Mouse (Mus musculus) midbrain, embryonic 13.5 days (tissue): Measurements from ENCODE around the gene Cldn22. TPM values are rescaled to one million over a fixed set of nuclear protein-coding genes. Genes with fewer than 3 reads are reported as not detected.
"Not testable (repeated sequence)": the region's sequence is repeated elsewhere in the genome, so short reads cannot be mapped to it uniquely, and the experiment has no call there.

Experiments
- ATAC-seq: fragments of 200-750 bp; cut with Nextera tagmentation; 2 replicates; pipeline ENCODE4 v1.8.0; 2017; ENCODE audit warnings: mild to moderate bottlenecking, moderate TSS enrichment, moderate library complexity
- H3K27ac ChIP-seq: fragments of 300-500 bp; sonication (generic); 2 replicates; pipeline ENCODE4 v1.5.1; 2015; ENCODE audit warnings: inconsistent platforms, mild to moderate bottlenecking, moderate library complexity
- H3K27me3 ChIP-seq: fragments of 300-500 bp; sonication (generic); 2 replicates; pipeline ENCODE4 v1.6.1; 2015; ENCODE audit warnings: mild to moderate bottlenecking, inconsistent platforms
- H3K36me3 ChIP-seq: fragments of 300-500 bp; sonication (generic); 2 replicates; pipeline ENCODE4 v1.6.1; 2015; ENCODE audit warnings: mild to moderate bottlenecking, inconsistent platforms
- H3K4me1 ChIP-seq: fragments of 300-500 bp; sonication (generic); replicated peaks from 2 replicates; pipeline ENCODE4 v1.6.1; 2015; ENCODE audit warnings: inconsistent platforms
- H3K4me2 ChIP-seq: fragments of 300-500 bp; sonication (generic); replicated peaks from 2 replicates; pipeline ENCODE4 v1.6.1; 2015; ENCODE audit warnings: moderate library complexity, mild to moderate bottlenecking, inconsistent platforms
- H3K4me3 ChIP-seq: fragments of 300-500 bp; sonication (generic); replicated peaks from 2 replicates; pipeline ENCODE4 v1.5.1; 2015; ENCODE audit warnings: mild to moderate bottlenecking, inconsistent platforms
- H3K9ac ChIP-seq: fragments of 300-500 bp; sonication (generic); replicated peaks from 2 replicates; pipeline ENCODE4 v1.6.1; 2015; ENCODE audit warnings: mild to moderate bottlenecking, inconsistent platforms
- H3K9me3 ChIP-seq: fragments of 300-500 bp; sonication (generic); 2 replicates; pipeline ENCODE4 v1.6.1; 2016; ENCODE audit warnings: mild to moderate bottlenecking, inconsistent platforms
- WGBS: fragments of 180-500 bp; shearing (Covaris S2); methylation state at CpG from one replicate; pipeline ENCODE4 v1.1.7; 2015; 5-methylcytosine and 5-hydroxymethylcytosine counted together
- polyA plus RNA-seq: library from polyadenylated mRNA; unstranded; fragments of >200 nt; fragmentation: Nextera tagmentation; extraction: Ambion mirVana; gene quantifications from 2 replicates; pipeline ENCODE4 v1.2.1, GENCODE M21; 2015

Cldn22 gene
- polyA plus RNA-seq, 1 experiment from 2014 or later = not detected

DNA sequence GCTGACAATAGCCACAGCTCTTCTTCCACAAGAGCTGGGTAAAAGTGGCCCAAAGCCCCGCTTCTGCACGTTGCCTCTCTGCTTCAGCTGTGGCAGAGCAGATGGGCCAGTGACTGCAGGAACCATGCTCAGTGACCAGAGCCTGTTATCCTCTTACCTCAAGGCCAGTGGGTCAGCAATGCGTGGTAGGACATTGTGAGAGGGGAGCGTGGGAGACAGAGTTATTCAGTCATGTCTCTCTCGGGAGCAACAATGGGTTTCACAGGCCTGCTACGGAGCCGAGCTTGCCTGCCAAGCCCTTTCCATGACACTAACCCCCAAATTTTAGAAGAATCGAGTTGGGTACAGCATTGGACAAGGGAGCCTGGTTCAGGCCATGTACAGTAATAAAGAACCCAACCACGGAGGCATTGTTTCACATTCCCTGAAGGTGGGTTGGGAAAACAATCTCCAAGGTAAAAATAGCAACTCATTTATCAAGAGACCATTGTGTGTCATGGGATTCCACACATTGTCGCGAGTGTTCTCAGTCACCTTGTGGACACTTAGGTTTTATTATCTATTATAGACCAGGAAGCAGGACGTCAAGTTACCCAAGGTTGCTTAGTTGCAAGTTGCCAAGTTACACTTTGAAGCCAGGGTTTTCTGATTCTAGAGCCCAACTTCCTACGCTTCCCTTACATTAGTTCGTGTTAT lies 14.2 kb upstream of the Cldn22 start:
- no peak for ATAC-seq
- 91% methylated on average over 14 of the region's 14 CpGs for WGBS
- H3K36me3 ChIP-seq = no peaks in the 10 kb centered on the region
- H3K9me3 ChIP-seq = no peaks in the 10 kb centered on the region
- H3K4me2 ChIP-seq = no peak overlapping the region
- no peak overlapping the region for H3K27ac ChIP-seq
- no peak overlapping the region for H3K4me3 ChIP-seq
- H3K9ac ChIP-seq = no peak overlapping the region
- H3K4me1 ChIP-seq = no peaks in the 10 kb centered on the region
- no peaks in the 10 kb centered on the region for H3K27me3 ChIP-seq

DNA sequence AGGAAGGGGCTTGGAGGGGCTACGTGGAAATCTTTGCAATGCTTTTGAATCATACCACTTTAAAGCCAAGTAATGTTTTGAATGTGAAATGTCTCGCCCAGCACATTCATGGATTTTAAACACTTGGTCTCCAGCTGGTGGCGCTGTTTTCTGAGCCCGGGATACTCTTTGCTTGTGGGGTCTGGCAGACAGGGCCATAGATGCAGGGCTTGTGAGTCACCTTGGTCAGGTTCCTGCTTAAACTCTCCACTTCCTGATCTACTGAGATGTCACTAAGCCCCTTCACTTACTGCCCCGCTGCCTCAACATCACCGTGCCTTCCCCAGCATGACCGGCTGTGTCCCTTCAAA lies 13.6 kb upstream of the Cldn22 start:
- H3K4me1 ChIP-seq = no peaks in the 10 kb centered on the region
- no peak overlapping the region for H3K9ac ChIP-seq
- H3K9me3 ChIP-seq = no peaks in the 10 kb centered on the region
- no peaks in the 10 kb centered on the region for H3K27me3 ChIP-seq
- H3K4me3 ChIP-seq = no peak overlapping the region
- no peak overlapping the region for H3K4me2 ChIP-seq
- H3K36me3 ChIP-seq = no peaks in the 10 kb centered on the region
- no peak overlapping the region for H3K27ac ChIP-seq
- 76% methylated on average over 7 of the region's 7 CpGs for WGBS
- ATAC-seq = no peak

DNA sequence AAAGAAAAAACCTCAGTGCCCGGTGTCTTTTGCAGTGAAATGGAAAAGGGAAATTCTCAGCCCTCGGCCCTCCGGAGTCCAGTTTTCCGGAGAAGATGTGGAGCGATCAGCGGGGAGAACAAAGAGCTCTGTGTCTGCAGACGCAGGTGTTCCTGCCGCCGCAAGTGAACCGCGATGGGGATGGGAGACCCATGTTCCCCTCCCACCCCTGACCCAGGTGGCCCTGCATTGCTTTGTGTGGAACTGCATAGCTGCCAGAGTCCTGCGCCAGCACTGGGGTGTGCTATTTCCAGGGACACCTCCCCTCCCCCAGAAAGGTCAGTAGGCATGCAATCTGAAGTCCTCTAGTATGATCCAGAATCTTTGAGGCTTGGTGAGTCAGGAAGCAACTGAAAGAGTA lies 13.1 kb upstream of the Cldn22 start:
- no peaks in the 10 kb centered on the region for H3K36me3 ChIP-seq
- no peaks in the 10 kb centered on the region for H3K9me3 ChIP-seq
- H3K4me2 ChIP-seq = no peak overlapping the region
- no peak overlapping the region for H3K4me3 ChIP-seq
- no peaks in the 10 kb centered on the region for H3K27me3 ChIP-seq
- no peak for ATAC-seq
- no peak overlapping the region for H3K27ac ChIP-seq
- H3K9ac ChIP-seq = no peak overlapping the region
- H3K4me1 ChIP-seq = no peaks in the 10 kb centered on the region
- WGBS = 82% methylated on average over 12 of the region's 12 CpGs

DNA sequence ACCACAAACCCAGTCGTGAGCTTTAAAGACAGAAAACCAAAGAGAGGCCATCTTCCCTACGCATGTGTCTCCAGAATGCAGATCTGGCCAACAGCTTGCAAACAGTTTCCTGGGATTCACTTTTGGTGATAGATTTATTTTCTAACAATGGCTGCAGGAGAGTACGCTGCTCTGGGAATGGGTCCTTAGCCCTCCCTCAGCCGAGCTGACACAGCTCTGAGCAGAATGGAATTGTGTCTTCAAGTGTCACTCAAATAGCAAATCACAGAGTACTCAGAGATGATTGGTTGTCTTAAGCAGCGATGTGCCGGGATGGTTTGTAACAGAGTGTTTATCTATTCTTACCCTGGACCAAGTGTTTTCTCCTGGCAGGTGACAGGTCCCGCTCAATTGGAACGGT lies 5.2 kb upstream of the Cldn22 start:
- no peak for ATAC-seq
- WGBS = 89% methylated on average over 8 of the region's 8 CpGs
- H3K4me1 ChIP-seq = no peaks in the 10 kb centered on the region
- no peaks in the 10 kb centered on the region for H3K9me3 ChIP-seq
- no peak overlapping the region for H3K4me3 ChIP-seq
- no peak overlapping the region for H3K27ac ChIP-seq
- no peaks in the 10 kb centered on the region for H3K27me3 ChIP-seq
- no peak overlapping the region for H3K4me2 ChIP-seq
- no peaks in the 10 kb centered on the region for H3K36me3 ChIP-seq
- H3K9ac ChIP-seq = no peak overlapping the region

DNA sequence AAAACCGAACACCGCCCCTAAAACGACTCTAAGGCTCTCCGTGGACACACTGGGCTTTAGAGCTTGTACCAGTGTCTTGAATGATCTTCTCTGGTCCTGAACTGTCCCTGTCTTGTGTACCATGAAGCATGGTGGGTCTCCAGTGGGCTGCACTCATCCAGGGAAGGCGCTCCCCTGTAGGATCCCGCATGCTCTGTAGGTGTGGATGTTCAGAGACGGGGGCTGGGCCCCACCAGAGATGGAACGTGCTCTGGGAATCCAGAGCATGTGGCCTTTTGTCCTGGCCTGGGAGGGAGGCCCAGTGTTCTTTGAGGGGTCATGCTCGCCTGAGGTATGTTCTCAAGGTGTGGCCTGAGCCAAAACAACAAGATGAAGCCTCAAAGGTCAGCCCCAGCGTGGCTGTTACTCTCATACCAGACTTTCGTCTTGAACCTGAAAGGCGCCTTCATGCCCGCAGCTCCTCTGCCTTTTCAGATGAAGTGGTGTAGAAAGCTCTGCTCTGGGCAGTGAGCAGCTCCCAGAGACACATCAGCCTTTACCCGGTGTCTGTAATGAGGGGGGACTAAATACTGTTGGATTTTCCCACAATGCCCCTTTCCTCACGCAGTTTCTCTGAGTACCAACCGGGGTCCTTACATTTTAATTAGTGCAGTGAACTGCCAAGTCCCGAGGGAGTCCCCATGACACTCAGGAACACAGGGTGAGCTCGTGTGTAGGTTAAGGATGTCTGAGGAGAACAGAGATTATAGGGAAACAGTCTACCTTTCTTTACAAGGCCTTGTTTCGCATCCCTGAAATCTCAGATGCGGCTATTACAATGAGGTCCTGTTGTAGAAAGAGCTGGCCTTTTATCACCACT lies 3.1 kb upstream of the Cldn22 start:
- Histone ChIP-seq H3K4me2 (no peak overlapping the region), H3K27me3 (no peaks in the 10 kb centered on the region), H3K4me3 (no peak overlapping the region), H3K9ac (no peak overlapping the region), H3K36me3 (no peaks in the 10 kb centered on the region), H3K9me3 (no peaks in the 10 kb centered on the region), H3K4me1 (0 out of 2 replicates have a peak, but pooled peaks cover 9% of the 10 kb centered on the region), H3K27ac (no peak overlapping the region)
- WGBS = 86% methylated on average over 20 of the region's 20 CpGs
- no peak for ATAC-seq

DNA sequence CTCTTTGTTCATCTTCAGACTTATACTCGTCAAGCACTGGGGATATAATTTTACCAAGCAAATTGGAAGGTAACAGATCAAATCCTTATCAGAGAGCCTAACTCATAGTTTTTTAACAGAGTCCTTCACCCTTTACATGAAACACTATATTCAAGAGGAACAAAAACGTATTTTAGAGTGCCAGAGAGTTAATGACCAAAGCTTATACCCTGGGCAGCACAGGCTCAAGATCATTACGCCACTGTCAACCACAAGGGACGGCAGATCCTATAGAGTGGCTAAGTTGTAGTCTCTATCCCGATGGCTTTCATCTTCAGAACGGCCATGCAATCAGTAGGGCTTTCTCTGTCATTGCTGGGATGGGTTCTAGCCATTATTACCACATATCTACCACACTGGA lies 2.4 kb upstream of the Cldn22 start, which contains the start of gene Cldn24:
TSS of gene Cldn24 (plus strand) at position 301 of the 400 bp plus-strand sequence.
- no peak for ATAC-seq
- Histone ChIP-seq H3K27ac (no peak within 1 kb of the TSS), H3K36me3 (no peaks in the 10 kb centered on the region), H3K4me1 (0 out of 2 replicates have a peak, but pooled peaks cover 9% of the 10 kb centered on the region), H3K9me3 (no peaks in the 10 kb centered on the region), H3K4me2 (no peak within 1 kb of the TSS), H3K27me3 (no peaks in the 10 kb centered on the region), H3K9ac (no peak within 1 kb of the TSS), H3K4me3 (no peak within 1 kb of the TSS)
- WGBS = 90% methylated on average over 6 of the region's 6 CpGs

DNA sequence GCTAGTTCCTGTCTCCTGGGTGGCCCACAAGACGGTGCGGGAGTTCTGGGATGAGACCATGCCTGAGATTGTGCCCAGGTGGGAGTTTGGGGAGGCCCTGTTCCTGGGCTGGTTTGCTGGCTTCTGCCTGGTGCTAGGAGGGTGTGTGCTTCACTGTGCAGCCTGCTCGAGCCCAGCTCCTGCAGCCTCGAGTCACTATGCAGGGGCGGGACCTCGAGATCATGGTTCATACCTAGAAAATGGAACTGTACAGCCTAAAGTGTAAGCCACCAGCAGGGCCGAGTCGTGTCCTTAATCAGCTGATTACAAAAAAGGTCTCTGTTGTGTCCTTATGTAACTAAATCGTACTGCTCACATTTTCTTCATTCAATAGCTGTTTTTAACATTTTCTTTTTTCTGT lies 1.7 kb upstream of the Cldn22 start:
- not testable (repeated sequence) for ATAC-seq, H3K36me3 ChIP-seq, H3K27me3 ChIP-seq, H3K4me3 ChIP-seq, H3K4me2 ChIP-seq, H3K9me3 ChIP-seq, H3K27ac ChIP-seq, H3K4me1 ChIP-seq, H3K9ac ChIP-seq
- WGBS = 96% methylated on average over 7 of the region's 9 CpGs

DNA sequence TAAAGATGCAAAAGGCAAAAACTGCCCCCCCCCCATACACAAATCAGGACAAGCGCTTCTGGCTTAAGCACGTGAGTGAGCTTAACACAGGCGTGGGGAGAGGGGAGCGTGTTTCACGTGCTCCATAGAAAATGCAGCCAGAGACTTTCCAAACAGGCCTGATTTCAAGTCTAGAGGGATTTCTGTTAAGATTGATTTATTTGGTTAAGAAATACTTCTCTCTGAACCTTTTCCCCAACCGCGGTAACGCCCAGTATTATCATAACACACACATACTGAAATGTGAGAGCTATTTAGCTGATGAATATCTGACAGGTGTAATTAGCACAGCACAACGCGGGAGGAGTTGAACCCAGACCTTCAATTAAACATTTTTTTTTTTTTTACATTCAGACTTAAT lies 505 bp upstream of the Cldn22 start:
- no peak for ATAC-seq
- Histone ChIP-seq H3K36me3 (no peaks in the 10 kb centered on the region), H3K9ac (no peak overlapping the region), H3K27ac (no peak overlapping the region), H3K4me1 (0 out of 2 replicates have a peak, but pooled peaks cover 9% of the 10 kb centered on the region), H3K4me3 (no peak overlapping the region), H3K9me3 (no peaks in the 10 kb centered on the region), H3K4me2 (no peak overlapping the region), H3K27me3 (no peaks in the 10 kb centered on the region)
- WGBS = 60% methylated on average over 10 of the region's 10 CpGs

DNA sequence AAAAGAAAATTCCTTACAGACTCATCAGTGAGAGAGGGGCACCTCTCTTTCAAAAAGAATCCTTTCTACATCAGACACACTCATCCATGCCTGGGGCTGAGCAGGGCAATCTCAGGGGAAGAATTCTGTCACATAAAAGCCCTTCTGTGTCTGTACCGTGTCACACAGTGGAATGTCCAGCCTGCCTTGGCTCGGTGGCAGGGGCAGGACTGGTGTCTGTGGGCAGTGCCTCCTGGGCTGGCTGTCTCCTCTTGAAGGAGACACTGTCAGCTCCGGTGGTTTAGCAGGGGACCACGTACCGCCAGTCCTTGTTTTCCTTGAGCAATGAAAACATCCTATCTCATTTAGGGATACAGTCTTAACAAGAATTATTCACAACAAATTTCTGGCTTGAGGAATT lies 1.3 kb downstream of the Cldn22 start:
- Histone ChIP-seq H3K27me3 (no peaks in the 10 kb centered on the region), H3K9me3 (no peaks in the 10 kb centered on the region), H3K27ac (no peak overlapping the region), H3K4me2 (no peak overlapping the region), H3K9ac (no peak overlapping the region), H3K4me3 (no peak overlapping the region), H3K36me3 (0 out of 2 replicates have a peak, but pooled peaks cover 7% of the 10 kb centered on the region), H3K4me1 (0 out of 2 replicates have a peak, but pooled peaks cover 9% of the 10 kb centered on the region)
- no peak for ATAC-seq
- 58% methylated on average over 5 of the region's 5 CpGs for WGBS

DNA sequence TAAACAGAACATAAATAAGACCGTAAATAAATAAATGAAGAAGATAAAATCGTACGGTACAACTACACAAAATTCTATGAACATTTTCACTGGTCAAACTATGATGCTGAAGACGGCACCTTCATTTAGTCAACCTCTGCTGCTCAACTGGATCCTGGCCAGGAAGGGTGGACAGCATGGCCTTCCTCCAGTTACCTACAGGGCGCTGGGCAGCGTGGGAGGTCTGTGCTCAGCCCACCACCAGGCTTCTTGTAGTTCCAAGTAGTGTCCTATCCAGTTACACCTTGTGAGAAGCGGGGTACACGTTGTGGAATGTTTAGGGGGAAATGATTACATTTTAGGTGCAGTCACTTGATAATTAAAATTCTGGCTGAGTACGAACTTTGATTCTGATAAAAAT lies 2.6 kb downstream of the Cldn22 start:
- Histone ChIP-seq H3K4me3 (no peak overlapping the region), H3K27me3 (no peaks in the 10 kb centered on the region), H3K36me3 (peaks cover 13% of the 10 kb centered on the region; the same call in 1 of the 2 replicates), H3K4me2 (no peak overlapping the region), H3K9ac (no peak overlapping the region), H3K4me1 (0 out of 2 replicates have a peak, but pooled peaks cover 9% of the 10 kb centered on the region), H3K27ac (no peak overlapping the region), H3K9me3 (no peaks in the 10 kb centered on the region)
- no peak for ATAC-seq
- 94% methylated on average over 9 of the region's 9 CpGs for WGBS

DNA sequence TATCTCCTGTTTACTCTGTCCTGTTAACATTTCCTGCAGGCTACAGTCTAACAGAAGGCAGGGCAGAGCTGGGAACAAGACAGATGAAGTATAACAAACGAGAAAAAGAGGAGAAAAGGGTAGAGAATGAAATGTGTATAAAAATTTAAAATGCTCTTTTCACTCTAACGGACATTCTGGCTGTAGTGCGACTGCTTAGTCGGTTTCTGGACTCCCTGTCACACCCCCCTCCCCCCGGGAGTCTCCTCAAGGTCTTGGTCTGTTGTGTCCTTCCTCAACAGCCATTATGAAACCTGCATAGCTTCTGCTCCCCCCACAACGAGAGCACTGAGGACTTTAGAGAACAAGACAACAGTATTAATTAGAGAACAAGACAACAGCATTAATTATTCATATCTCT lies 8.3 kb downstream of the Cldn22 start:
- Histone ChIP-seq H3K9ac (no peak overlapping the region), H3K27ac (no peak overlapping the region), H3K4me1 (no peaks in the 10 kb centered on the region), H3K4me2 (no peak overlapping the region), H3K9me3 (no peaks in the 10 kb centered on the region), H3K36me3 (peaks cover 17% of the 10 kb centered on the region; the same call in 1 of the 2 replicates), H3K4me3 (no peak overlapping the region), H3K27me3 (no peaks in the 10 kb centered on the region)
- 75% methylated on average over 6 of the region's 6 CpGs for WGBS
- no peak for ATAC-seq

DNA sequence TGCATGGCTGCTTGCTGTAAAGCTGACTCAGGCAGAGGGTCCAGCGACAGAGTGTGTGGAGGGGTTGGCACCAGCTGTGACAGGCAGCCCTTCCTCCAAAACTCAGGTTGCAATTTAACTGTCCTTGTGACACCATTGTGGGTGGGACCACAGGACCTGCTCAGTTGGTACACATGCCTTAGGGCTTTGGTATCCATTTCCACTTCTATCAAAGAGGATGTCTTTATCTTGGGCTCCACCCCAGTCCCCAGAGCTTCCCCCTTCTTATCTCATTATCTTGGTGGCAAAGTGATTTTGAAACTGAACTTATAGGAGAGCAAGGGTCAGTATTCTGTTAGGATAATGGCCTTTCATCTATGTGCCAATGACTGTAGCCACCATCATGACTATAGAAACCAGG lies 9.7 kb downstream of the Cldn22 start:
- ATAC-seq = peak; percentile 30; the same call in 1 of the 2 replicates
- Histone ChIP-seq H3K4me2 (no peak overlapping the region), H3K9me3 (no peaks in the 10 kb centered on the region), H3K4me3 (no peak overlapping the region), H3K27ac (no peak overlapping the region), H3K4me1 (no peaks in the 10 kb centered on the region), H3K9ac (no peak overlapping the region), H3K36me3 (peaks cover 17% of the 10 kb centered on the region), H3K27me3 (no peaks in the 10 kb centered on the region)
- WGBS = 80% methylated on average over 1 of the region's 1 CpGs
